Mouse (Mus musculus): ENCODE data around the gene Clstn3. TPM values are rescaled to one million over a fixed set of nuclear protein-coding genes. Genes with fewer than 3 reads are reported as not detected.
"Not testable (repeated sequence)": the region's sequence is repeated elsewhere in the genome, so short reads cannot be mapped to it uniquely, and the experiment has no call there.

The Clstn3 gene
- total RNA-seq, 2 experiments from 2014 or later = 0.49 to 1.5 TPM

- intact Hi-C loops (cut with DNase I) = loop anchor here (5.0 kb wide), 1 partner anchor 64 kb away; the partner anchor contains the start of gene Pex5
- no peak for DNase-seq (ENCODE audit: low spot score)
Measured at GRCm38 (mm10) chr6:124481571-124481970, 17.0 kb upstream of the Clstn3 start.

GRCm38 (mm10) chr6:124480295-124480694, 15.7 kb upstream of the Clstn3 start:
- no peak for DNase-seq (ENCODE audit: low spot score)
- intact Hi-C loops (cut with DNase I) = loop anchor here (5.0 kb wide), 1 partner anchor 63 kb away; the partner anchor contains the start of gene Pex5

GRCm38 (mm10) chr6:124479573-124479930, 15.0 kb upstream of the Clstn3 start:
- no peak for DNase-seq (ENCODE audit: low spot score)
- intact Hi-C loops (cut with DNase I) = no loop called here

GRCm38 (mm10) chr6:124478874-124479572, 14.4 kb upstream of the Clstn3 start:
- DNase-seq (ENCODE audit: low spot score) = no peak
- intact Hi-C loops (cut with DNase I) = no loop called here

GRCm38 (mm10) chr6:124477922-124478651, 13.5 kb upstream of the Clstn3 start:
- no peak for DNase-seq (ENCODE audit: low spot score)

GRCm38 (mm10) chr6:124477221-124477655, 12.6 kb upstream of the Clstn3 start:
- intact Hi-C loops (cut with DNase I) = no loop called here
- no peak for DNase-seq (ENCODE audit: low spot score)

More at GRCm38 (mm10) chr6:124477922-124478651, 13.5 kb upstream of the Clstn3 start:
- intact Hi-C loops (cut with DNase I) = no loop called here

GRCm38 (mm10) chr6:124476796-124477195, 12.2 kb upstream of the Clstn3 start:
- no peak for DNase-seq (ENCODE audit: low spot score)
- intact Hi-C loops (cut with DNase I) = no loop called here

GRCm38 (mm10) chr6:124476216-124476615, 11.6 kb upstream of the Clstn3 start:
- intact Hi-C loops (cut with DNase I) = no loop called here
- no peak for DNase-seq (ENCODE audit: low spot score)

- DNase-seq (ENCODE audit: low spot score); intact Hi-C loops (cut with DNase I): not testable (repeated sequence)
Measured at GRCm38 (mm10) chr6:124475335-124476075, 10.9 kb upstream of the Clstn3 start.

- intact Hi-C loops (cut with DNase I) = no loop called here
Measured at GRCm38 (mm10) chr6:124474621-124475020, 10.0 kb upstream of the Clstn3 start.

GRCm38 (mm10) chr6:124472801-124473200, 8.2 kb upstream of the Clstn3 start:
- intact Hi-C loops (cut with DNase I) = no loop called here
- DNase-seq (ENCODE audit: low spot score) = no peak

More at GRCm38 (mm10) chr6:124474621-124475020, 10.0 kb upstream of the Clstn3 start:
- DNase-seq (ENCODE audit: low spot score) = no peak

- intact Hi-C loops (cut with DNase I); DNase-seq (ENCODE audit: low spot score): not testable (repeated sequence)
Measured at GRCm38 (mm10) chr6:124471783-124472638, 7.4 kb upstream of the Clstn3 start.

GRCm38 (mm10) chr6:124471121-124471520, 6.5 kb upstream of the Clstn3 start:
- intact Hi-C loops (cut with DNase I) = no loop called here
- no peak for DNase-seq (ENCODE audit: low spot score)

GRCm38 (mm10) chr6:124465729-124466128, 1.1 kb upstream of the Clstn3 start:
- intact Hi-C loops (cut with DNase I) = no loop called here
- no peak for DNase-seq (ENCODE audit: low spot score)

GRCm38 (mm10) chr6:124465299-124465698, 705 bp upstream of the Clstn3 start:
- intact Hi-C loops (cut with DNase I) = no loop called here
- no peak for DNase-seq (ENCODE audit: low spot score)

- intact Hi-C loops (cut with DNase I) = no loop called here
- DNase-seq (ENCODE audit: low spot score) = no peak
Measured at GRCm38 (mm10) chr6:124463881-124464291, 708 bp downstream of the Clstn3 start.

GRCm38 (mm10) chr6:124459388-124459787, 5.2 kb downstream of the Clstn3 start:
- intact Hi-C loops (cut with DNase I) = no loop called here
- no peak for DNase-seq (ENCODE audit: low spot score)

- no peak for DNase-seq (ENCODE audit: low spot score)
- intact Hi-C loops (cut with DNase I) = no loop called here
Measured at GRCm38 (mm10) chr6:124458505-124458904, 6.1 kb downstream of the Clstn3 start.

- intact Hi-C loops (cut with DNase I) = no loop called here
Measured at GRCm38 (mm10) chr6:124457827-124458226, 6.8 kb downstream of the Clstn3 start.

GRCm38 (mm10) chr6:124456243-124456642, 8.4 kb downstream of the Clstn3 start:
- intact Hi-C loops (cut with DNase I) = no loop called here
- DNase-seq (ENCODE audit: low spot score) = no peak

More at GRCm38 (mm10) chr6:124457827-124458226, 6.8 kb downstream of the Clstn3 start:
- no peak for DNase-seq (ENCODE audit: low spot score)

Measured in heart, postnatal 25 days (tissue).